Mouse (Mus musculus) stomach, embryonic 14.5 days (tissue): ENCODE measurements at regions not wholly inside any gene's neighbourhood (a gene's known extent, or its start where the extent isn't known, plus 50 kb on each side); places are given as distances from the start of the nearest gene placed in this dataset.

Experiments used
- ATAC-seq: fragments of 200-750 bp; cut with Nextera tagmentation; 2 replicates; pipeline ENCODE4 v1.8.0; 2017; ENCODE audit warnings: low read depth, moderate TSS enrichment; ENCODE audit not compliant: insufficient number of reproducible peaks, insufficient read depth, low FRiP score
- H3K27ac ChIP-seq: fragments of 300-500 bp; sonication (generic); 2 replicates; pipeline ENCODE4 v1.5.1; 2014; ENCODE audit warnings: mild to moderate bottlenecking, low read length, moderate library complexity, mixed read lengths
- H3K27me3 ChIP-seq: fragments of 300-500 bp; sonication (generic); 2 replicates; pipeline ENCODE4 v1.6.1; 2014; ENCODE audit warnings: low read length, control low read depth, mixed read lengths; ENCODE audit not compliant: control insufficient read depth, insufficient read depth
- H3K36me3 ChIP-seq: fragments of 300-500 bp; sonication (generic); 2 replicates; pipeline ENCODE4 v1.6.1; 2014; ENCODE audit warnings: mild to moderate bottlenecking, control low read depth, low read length, moderate library complexity, mixed read lengths; ENCODE audit not compliant: control insufficient read depth, insufficient read depth
- H3K4me1 ChIP-seq: fragments of 300-500 bp; sonication (generic); 2 replicates; pipeline ENCODE4 v1.6.1; 2014; ENCODE audit warnings: low read length, control low read depth, mixed read lengths; ENCODE audit not compliant: control insufficient read depth, insufficient read depth
- H3K4me2 ChIP-seq: fragments of 300-500 bp; sonication (generic); replicated peaks from 2 replicates; pipeline ENCODE4 v1.6.1; 2014; ENCODE audit warnings: low read depth, low read length, control low read depth
- H3K4me3 ChIP-seq: fragments of 300-500 bp; sonication (generic); 2 replicates; pipeline ENCODE4 v1.5.1; 2014; ENCODE audit warnings: low read depth, low read length, control low read depth
- H3K9ac ChIP-seq: fragments of 300-500 bp; sonication (generic); replicated peaks from 2 replicates; pipeline ENCODE4 v1.6.1; 2014; ENCODE audit warnings: low read depth, mild to moderate bottlenecking, control low read depth, low read length, moderate library complexity, mixed read lengths
- H3K9me3 ChIP-seq: fragments of 300-500 bp; sonication (generic); 2 replicates; pipeline ENCODE4 v1.6.1; 2016; ENCODE audit warnings: low read depth, low read length, control low read depth; ENCODE audit not compliant: control insufficient read depth
- WGBS: fragments of 180-500 bp; shearing (Covaris S2); extraction: QIAGEN DNeasy Blood & Tissue Kit; methylation state at CpG from one replicate; pipeline ENCODE4 v1.1.7; 2014; 5-methylcytosine and 5-hydroxymethylcytosine counted together

GRCm38 (mm10) chr8:64491561-64491960 is 201.3 kb downstream of the Cpe start:
- ATAC-seq: no peak
- Histone ChIP-seq H3K9ac (no peak overlapping the region), H3K4me1 (no peaks in the 10 kb centered on the region), H3K27me3 (no peaks in the 10 kb centered on the region), H3K27ac (no peak overlapping the region), H3K9me3 (no peaks in the 10 kb centered on the region), H3K4me3 (no peak overlapping the region), H3K36me3 (no peaks in the 10 kb centered on the region), H3K4me2 (no peak overlapping the region)
- 88% methylated on average over 2 of the region's 2 CpGs for WGBS

DNA sequence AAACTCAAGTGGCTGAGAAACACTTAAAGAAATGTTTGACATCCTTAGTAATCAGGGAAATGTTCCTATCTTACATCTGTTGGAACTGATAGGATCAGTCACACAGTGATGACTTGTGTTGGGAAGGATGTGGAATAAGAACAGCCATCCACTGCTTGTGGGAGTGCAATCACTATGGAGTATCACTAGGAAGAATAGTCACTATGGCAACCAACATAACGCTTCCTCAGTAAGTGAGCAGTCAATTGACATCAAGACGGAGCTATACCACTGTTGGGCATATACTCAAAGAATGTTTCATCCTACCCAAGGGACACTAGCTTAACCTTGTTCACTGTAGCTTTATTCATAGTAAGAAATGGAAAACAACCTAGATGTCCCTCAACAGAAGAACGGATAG is 204.8 kb downstream of the Cpe start:
- Histone ChIP-seq H3K36me3 (no peaks in the 10 kb centered on the region), H3K4me2 (no peak overlapping the region), H3K27me3 (no peaks in the 10 kb centered on the region), H3K27ac (no peak overlapping the region), H3K4me1 (no peaks in the 10 kb centered on the region), H3K9me3 (no peaks in the 10 kb centered on the region), H3K9ac (no peak overlapping the region), H3K4me3 (no peak overlapping the region)
- 89% methylated on average over 3 of the region's 3 CpGs for WGBS
- no peak for ATAC-seq

- Histone ChIP-seq H3K4me3 (no peak overlapping the region), H3K36me3 (no peaks in the 10 kb centered on the region), H3K27ac (no peak overlapping the region), H3K4me1 (no peaks in the 10 kb centered on the region), H3K9ac (no peak overlapping the region), H3K4me2 (no peak overlapping the region), H3K27me3 (no peaks in the 10 kb centered on the region), H3K9me3 (no peaks in the 10 kb centered on the region)
- no peak for ATAC-seq
Observed at GRCm38 (mm10) chr8:64473276-64473675, 219.6 kb downstream of the Cpe start.

GRCm38 (mm10) chr8:64472801-64473270 is 220.0 kb downstream of the Cpe start:
- H3K4me2 ChIP-seq: no peak overlapping the region
- no peaks in the 10 kb centered on the region for H3K9me3 ChIP-seq
- ATAC-seq: no peak
- no peak overlapping the region for H3K4me3 ChIP-seq
- no peak overlapping the region for H3K27ac ChIP-seq
- no peaks in the 10 kb centered on the region for H3K4me1 ChIP-seq
- no peaks in the 10 kb centered on the region for H3K36me3 ChIP-seq
- no peak overlapping the region for H3K9ac ChIP-seq
- no peaks in the 10 kb centered on the region for H3K27me3 ChIP-seq
- WGBS: 94% methylated on average over 1 of the region's 1 CpGs

DNA sequence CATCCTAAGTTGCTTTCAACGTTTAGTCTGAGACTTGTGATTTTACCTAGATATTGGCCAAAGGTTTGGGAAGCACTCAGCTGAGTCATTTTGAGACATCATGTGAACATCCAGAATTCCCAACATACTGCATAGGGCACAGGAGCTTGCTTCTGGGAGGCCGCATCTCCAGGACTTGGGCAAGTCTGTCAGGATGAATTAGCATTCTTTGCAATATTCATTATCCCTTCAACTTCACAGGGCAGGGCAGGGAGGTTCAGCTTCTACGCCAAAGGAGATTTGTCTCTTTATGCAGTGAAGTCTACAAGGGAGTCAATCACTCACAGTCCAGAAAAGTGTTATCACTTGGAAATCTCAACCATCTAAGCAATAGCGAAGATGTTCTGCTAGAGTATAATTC is 231.7 kb downstream of the Cpe start:
- WGBS: 87% methylated on average over 4 of the region's 4 CpGs
- Histone ChIP-seq H3K4me3 (no peak overlapping the region), H3K4me2 (no peak overlapping the region), H3K9me3 (no peaks in the 10 kb centered on the region), H3K9ac (no peak overlapping the region), H3K4me1 (no peaks in the 10 kb centered on the region), H3K27ac (no peak overlapping the region), H3K36me3 (no peaks in the 10 kb centered on the region), H3K27me3 (no peaks in the 10 kb centered on the region)
- ATAC-seq: no peak

GRCm38 (mm10) chr8:64456970-64457369 is 235.9 kb downstream of the Cpe start:
- 80% methylated on average over 5 of the region's 5 CpGs for WGBS
- no peak for ATAC-seq
- no peaks in the 10 kb centered on the region for H3K27me3 ChIP-seq
- H3K4me1 ChIP-seq: no peaks in the 10 kb centered on the region
- H3K4me2 ChIP-seq: no peak overlapping the region
- H3K9me3 ChIP-seq: no peaks in the 10 kb centered on the region
- H3K27ac ChIP-seq: no peak overlapping the region
- H3K36me3 ChIP-seq: no peaks in the 10 kb centered on the region
- no peak overlapping the region for H3K9ac ChIP-seq
- no peak overlapping the region for H3K4me3 ChIP-seq

- no peak overlapping the region for H3K27ac ChIP-seq
- H3K9ac ChIP-seq: no peak overlapping the region
- no peaks in the 10 kb centered on the region for H3K4me1 ChIP-seq
- H3K9me3 ChIP-seq: no peaks in the 10 kb centered on the region
- ATAC-seq: no peak
- H3K4me2 ChIP-seq: no peak overlapping the region
- H3K4me3 ChIP-seq: no peak overlapping the region
- no peaks in the 10 kb centered on the region for H3K27me3 ChIP-seq
- no peaks in the 10 kb centered on the region for H3K36me3 ChIP-seq
- WGBS: 81% methylated on average over 4 of the region's 4 CpGs
Observed at GRCm38 (mm10) chr8:64454736-64455135, 238.1 kb downstream of the Cpe start.

GRCm38 (mm10) chr8:64445366-64445765 is 239.3 kb upstream of the Tll1 start:
- Histone ChIP-seq H3K36me3 (no peaks in the 10 kb centered on the region), H3K27ac (no peak overlapping the region), H3K4me1 (no peaks in the 10 kb centered on the region), H3K9ac (no peak overlapping the region), H3K4me3 (no peak overlapping the region), H3K4me2 (no peak overlapping the region), H3K27me3 (no peaks in the 10 kb centered on the region), H3K9me3 (no peaks in the 10 kb centered on the region)
- no peak for ATAC-seq
- 76% methylated on average over 3 of the region's 3 CpGs for WGBS

GRCm38 (mm10) chr8:64444429-64444828 is 238.4 kb upstream of the Tll1 start:
- no peak overlapping the region for H3K4me3 ChIP-seq

More at GRCm38 (mm10) chr8:64444429-64444828, 238.4 kb upstream of the Tll1 start:
- Histone ChIP-seq H3K36me3 (no peaks in the 10 kb centered on the region), H3K9me3 (no peaks in the 10 kb centered on the region), H3K27me3 (no peaks in the 10 kb centered on the region), H3K4me1 (no peaks in the 10 kb centered on the region), H3K4me2 (no peak overlapping the region), H3K9ac (no peak overlapping the region), H3K27ac (no peak overlapping the region)
- WGBS: 62% methylated on average over 5 of the region's 5 CpGs
- no peak; the same call in 1 of the 2 replicates for ATAC-seq
